Mouse (Mus musculus): ENCODE data around the gene Parvb.

Gene Parvb

DNA sequence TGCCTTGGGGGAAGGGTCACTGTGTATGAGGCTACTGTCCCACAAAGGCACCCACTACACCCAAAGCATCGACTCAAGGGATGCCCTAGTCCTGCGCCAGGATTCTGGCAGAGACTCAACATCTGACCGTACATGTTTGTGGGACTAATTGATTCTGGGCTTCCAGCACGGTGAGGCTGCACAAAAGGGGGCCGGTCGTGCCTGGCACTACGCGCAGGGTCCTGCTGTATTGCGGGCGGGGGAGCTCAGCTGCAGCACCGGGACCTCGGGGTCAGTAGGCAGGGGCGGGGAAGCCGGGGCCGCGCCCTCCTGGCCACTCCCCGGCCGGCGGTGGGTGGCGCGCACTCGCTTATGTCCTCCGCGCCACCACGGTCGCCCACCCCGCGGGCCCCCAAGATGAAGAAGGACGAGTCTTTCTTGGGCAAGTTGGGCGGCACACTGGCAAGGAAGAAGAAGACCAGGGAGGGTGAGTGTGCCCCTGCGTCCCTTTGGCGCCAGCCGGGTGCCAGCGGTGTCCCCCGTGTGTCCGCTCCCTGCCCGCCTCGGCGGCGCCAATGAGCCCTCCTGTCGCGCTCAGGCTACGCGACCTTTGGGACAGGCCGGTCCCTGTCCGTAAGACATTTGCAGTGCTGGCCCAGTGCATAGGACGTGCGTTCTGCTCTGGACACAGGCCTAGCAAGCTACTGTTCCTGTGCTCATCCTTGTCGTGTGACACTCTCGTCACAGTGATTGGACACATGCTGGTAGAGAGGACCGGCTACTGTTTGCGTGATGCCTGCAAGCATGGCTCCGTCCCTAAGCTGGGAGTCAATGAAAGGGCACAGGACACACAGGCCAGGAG lies at the start of gene Parvb:
Gene Parvb, plus strand, starts transcription at position 323 of the 841 bp plus-strand sequence.
- DNase-seq (ENCODE audit: low read depth), result no peak

DNA sequence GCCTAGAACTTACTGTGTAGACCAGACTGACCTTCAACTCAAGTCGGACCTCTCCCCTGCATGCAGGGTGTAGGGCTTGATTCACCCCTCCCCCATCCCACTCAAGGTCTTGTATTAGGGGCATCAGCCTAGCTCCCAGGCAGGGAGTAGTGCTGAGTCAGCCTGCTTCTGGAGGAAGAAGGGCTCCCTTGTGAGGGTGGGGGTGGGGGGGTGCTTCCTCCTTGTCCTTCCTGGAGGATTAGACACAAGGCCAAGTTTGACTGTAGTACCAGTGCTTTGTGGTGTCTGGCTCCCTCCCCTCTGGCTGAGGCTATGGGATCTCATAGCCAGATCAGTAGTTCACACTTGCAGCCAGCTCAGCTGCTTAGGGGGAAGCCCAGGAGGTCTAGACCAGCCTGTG lies 47.9 kb upstream of the Parvb start:
- no peak for DNase-seq (ENCODE audit: low read depth)

DNA sequence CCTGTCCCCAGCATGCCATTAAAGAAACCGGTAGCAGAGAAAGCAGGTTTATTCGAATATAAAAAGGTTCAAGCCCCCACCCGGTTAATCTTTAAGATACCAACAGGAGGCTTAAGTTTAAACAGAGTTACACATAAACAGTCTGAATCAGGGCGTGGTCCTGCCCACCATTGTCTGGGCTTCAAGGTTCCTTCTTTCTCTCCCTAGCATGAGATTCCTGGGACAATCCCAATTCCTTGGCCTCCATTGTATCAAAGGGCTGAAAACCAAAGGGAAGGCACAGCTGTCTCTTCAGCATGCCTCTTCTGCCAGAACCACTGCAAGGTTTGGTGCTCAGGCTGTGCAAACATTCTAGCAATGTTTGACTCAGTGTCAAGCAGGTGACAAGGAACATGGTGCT lies 45.6 kb upstream of the Parvb start:
- no peak for DNase-seq (ENCODE audit: low read depth)

DNA sequence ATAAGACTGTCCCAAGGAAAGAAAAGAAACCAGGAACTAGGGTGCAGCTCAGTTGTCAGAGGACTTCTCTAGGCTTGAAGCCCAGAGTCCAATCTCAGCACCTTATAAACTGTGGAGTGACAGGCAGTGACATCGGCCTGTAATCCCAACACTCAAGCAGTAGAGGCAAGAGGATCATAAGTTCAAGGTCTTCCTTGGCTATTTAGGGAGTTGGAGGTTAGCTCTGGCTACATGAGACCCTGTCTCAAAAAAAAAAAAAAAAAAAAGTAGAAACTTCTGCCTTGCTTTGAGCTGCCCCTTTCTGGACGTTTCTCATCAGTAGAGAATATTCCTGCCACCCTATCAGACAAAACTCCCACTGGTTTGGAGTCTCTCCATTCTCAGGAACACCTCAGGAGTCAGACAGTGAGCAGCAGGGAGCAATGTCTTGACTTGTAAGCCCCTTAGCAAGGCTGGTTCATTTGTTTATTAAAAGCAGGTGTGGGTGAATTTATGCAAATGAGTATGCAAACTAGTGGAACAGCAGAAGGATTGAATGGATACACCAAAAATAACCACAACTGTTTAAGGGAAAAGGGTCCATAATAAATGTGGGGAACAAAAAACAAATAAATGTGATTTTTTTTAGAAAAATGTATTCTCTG lies 42.8 kb upstream of the Parvb start:
- DNase-seq (ENCODE audit: low read depth), result no peak

DNA sequence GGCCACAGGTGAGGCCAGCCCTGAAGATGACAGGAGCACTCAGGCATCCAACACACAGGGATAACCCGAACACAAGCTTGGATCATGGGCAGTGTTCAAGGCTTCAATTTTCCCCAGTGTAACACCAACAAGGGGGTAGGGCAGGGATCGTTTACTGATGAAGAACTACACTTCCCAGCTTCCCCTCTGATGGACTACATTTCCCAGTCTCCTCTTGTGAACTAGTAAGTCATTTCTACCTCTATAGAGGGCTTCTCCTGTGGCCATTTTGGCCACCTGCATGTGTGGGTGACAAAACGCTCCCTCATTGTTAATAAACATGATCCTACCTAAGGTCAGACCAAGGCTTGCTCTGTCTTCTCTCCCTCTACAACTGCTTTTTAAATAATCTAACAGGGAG lies 42.0 kb upstream of the Parvb start:
- peak; percentile 18 for DNase-seq (ENCODE audit: low read depth)

DNA sequence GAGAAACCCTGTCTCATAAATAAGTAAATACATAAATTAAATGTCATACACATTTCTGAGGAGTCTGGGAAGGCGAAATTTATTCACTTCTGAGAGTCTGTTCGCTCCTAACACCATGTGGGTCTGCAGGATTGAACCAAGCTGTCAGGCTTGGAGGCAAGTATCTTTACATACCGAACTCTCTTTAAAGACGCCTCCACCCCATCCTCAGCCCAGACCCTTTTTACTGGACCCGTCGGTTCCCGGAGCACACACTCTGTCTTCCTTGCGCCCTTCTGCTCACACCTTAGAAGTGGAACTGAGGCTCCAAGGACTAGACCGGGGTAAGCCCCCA lies 40.2 kb upstream of the Parvb start:
- DNase-seq (ENCODE audit: low read depth), result no peak

DNA sequence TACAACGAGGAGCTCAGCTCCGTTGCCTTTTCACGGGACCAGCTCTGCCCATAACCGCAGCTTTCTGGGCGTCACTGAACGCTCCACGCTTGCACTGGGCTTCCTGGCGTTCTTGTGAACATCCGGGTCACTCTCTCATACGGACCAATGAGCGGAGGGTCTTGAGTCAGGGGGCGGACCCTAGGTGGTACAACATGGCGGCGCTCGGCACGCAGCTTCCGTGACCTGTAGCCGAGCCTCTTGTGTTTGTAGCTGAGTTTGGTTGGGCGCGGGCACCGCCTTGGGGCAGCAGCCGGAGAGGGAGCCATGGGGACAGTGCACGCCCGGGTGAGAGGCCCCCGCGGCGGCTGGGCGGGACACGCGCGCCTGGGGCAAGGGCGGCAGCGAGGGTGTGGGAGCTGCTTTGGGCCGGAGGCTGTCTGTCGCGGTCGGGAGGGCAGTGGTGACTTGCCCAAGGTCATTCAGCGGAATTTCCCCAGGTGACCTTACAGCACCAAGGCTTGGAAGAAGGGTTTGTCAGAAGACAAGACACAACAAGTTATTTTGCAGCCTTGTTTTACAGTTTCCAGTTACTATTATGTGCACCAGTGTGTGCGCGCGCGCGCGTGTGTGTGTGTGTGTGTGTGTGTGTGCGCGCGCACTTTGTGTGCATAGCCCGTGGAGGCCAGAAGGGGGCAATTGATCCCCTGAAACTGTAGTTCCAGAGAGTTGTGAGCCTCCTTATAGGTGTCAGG lies 39.6 kb upstream of the Parvb start, which contains the start of gene Samm50:
Gene Samm50, plus strand, starts transcription at position 184 of the 734 bp plus-strand sequence.
- peak; percentile 97 for DNase-seq (ENCODE audit: low read depth)

DNA sequence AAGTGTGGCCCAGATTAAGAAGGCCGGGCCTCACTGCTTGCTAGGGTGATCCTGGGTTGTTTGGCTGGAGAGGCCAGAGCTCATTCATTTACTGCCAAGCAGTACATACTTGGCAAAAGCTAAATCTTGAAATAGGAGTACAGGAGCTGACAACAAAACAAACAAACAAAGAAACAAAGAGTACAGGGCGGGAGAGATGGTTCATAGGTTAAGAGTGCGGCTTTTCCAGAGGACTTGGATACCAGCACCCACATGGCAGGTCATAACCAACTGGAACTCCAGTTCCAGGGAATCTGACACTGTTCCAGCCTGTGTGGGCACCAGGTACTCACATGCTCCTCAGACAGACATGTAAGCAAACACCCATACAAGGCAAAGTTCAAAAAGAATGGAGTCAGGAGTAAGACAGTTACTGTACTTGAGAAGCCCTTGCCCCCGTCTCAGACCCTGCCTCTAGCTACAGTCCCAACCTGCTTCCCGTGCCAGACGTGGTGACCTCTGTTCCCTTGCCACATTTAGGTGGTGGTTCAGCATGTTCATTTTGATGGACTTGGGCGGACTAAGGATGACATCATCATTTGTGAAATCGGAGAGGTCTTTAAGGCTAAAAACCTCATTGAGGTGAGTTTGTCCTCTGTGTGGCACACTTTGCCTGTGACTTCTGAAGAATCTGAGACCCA lies 35.2 kb upstream of the Parvb start:
- DNase-seq (ENCODE audit: low read depth), result no peak

DNA sequence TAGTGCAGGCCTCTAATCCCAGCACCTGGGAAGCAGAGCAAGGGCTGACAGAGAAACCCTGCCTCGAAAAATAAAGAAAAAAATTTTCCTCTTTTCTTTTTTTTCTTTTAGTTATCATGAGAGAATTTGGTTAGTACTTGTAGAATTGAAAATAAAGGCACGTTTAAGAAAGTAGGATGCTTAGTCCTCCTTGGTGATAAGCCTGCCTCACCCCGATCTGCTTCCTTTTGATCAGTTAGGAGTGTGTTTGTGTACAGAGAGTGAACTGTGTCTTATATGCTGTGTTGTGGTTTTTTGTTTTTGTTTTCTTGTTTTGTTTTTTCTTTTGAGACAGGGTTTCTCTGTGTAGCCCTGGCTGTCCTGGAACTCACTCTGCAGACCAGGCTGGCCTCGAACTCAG lies 24.5 kb upstream of the Parvb start:
- no peak for DNase-seq (ENCODE audit: low read depth)

DNA sequence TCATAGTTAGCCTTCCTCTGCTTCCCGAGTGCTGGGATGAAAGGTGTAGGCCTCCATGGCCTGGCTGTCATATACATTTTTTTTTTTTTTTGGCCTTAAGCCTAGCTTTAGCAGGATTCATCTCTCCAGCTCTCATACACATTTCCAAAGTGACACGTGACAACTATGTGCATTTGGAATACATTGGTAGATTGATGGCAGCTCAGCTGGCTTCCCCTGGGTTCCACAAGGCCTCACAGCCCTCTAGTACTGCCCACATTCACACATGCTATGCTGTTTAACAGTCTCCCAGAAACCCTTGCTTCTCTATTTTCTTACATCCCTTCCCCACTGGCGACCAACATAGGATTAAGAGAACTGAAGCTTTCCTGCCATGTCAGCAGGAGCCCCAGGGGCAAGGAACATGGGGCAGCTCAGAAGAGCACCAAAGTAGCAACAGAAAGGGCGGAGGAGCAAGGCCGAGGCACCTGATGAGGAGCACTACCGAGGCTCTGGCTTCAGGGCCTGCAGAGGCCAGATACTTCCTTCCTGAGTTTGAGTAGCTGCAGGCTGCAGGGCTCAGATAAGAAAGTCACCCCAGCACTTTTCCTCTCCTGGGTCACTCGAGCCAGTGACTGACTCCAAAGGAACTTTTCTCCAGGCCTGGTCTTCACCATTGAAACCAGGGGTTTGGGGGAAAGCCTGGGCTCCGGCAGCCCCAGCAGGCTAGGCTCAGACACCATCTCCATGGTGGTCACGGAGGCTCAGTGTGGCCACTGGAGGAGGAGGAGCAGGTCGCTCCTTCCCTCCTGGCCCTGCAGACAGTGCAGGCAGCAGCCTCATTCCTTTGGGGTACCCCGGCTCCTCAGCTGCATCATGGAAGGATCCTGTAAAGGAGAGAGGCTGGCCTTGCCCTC lies 22.1 kb upstream of the Parvb start:
- DNase-seq (ENCODE audit: low read depth), result no peak

DNA sequence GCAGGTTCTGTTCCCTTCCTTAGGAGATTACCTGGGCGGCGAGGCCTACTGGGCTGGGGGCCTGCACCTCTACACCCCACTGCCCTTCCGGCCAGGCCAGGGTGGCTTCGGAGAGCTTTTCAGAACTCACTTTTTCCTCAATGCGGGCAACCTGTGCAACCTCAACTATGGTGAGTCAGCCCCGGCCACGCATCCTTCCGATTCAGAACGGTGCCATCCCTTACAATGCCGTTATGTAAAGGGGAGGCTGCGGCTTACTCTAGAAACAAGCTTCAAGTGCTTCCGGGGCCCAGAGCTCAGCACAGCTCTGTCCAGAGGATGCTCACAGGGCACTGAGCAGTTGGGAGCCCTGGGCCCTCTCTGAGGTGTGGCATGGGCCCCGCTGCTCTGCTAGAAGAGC lies 21.4 kb upstream of the Parvb start:
- no peak for DNase-seq (ENCODE audit: low read depth)

DNA sequence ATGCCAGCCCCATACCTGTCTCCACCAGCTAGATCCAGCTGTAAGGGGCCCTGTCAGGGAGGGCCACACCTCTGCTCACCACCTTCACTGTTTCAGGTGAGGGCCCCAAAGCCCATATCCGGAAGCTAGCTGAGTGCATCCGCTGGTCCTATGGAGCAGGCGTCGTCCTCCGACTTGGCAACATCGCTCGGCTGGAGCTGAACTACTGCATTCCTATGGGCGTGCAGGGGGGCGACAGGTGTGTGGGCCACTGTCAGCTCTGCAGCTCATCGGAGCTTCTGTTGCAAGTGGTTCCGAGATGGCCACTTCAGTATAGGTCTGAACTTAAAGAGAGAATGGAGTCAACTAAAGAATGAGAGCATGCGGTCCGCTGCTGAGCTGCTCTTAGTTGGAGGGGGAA lies 20.9 kb upstream of the Parvb start:
- no peak for DNase-seq (ENCODE audit: low read depth)

DNA sequence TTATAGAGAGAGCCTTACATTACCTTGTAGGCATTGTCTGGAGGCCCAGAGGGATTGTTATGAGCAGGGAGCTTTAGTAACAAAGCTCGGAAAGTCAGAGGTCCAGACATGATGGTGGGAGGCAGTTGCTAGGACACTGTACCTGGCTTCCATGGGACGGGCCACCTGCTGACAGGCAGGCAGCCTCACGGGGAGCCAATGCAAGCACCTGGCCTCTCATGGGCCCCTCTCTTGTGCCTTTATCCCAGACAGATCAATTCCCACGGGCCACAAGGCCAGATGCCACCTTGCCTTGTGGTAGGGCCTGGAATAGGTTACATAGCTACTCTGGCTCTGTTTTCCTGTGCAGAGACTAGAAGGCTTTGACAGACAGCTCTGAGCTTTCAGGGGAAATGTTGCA lies 20.3 kb upstream of the Parvb start:
- no peak for DNase-seq (ENCODE audit: low read depth)

DNA sequence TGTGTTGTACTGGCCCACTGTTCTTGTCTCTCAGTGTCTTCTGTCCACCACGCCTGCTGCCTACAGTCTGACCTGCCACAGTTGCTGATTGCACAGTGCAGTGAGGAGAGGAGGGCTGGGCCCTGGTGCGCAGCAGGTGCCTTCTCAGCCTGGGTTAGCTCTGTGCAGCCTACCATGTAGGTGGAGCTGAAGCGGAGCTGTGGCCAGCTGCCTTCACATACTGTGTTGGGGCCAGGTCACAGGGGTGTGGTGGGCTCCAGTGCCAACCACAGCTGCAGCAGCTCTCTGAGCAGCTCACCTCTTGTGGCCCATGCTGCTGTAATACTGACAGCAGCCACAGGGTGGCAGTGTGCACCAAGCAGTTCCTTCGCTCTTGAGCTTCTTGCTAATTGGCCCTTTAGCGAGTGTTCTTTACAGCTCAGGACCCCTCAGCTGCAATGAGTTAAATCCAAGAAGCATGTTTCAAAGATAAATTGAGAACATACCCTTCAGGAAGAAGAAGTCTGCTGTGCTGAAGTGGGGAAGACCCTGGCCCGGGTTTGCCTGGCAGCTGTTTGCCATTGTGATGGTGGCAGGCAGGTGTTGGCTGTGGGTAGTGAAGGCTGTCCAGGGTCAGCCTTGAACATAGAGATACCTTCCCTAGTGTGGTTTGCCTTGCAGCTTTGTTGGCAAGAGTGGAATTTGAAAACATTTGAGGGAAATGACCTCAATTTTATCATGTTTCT lies 19.6 kb upstream of the Parvb start:
- DNase-seq (ENCODE audit: low read depth), result peak; percentile 79

DNA sequence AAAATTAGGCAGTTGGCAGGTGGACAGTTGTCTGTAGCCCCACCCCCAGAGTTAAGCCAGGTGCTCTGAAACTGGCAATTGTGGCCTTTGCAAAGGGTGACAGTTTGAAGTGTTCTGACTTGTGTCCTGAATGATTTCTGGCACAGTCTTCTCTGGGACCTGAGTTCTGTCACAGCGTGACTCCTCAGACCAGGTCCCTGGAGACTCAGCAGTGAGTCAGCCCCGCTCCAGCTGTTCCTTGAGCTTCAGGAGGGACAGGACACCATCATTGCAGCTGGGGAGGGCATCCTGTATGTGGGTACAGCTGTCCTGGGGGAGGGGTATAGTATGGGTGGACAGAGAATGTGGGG lies 19.1 kb upstream of the Parvb start:
- no peak for DNase-seq (ENCODE audit: low read depth)

DNA sequence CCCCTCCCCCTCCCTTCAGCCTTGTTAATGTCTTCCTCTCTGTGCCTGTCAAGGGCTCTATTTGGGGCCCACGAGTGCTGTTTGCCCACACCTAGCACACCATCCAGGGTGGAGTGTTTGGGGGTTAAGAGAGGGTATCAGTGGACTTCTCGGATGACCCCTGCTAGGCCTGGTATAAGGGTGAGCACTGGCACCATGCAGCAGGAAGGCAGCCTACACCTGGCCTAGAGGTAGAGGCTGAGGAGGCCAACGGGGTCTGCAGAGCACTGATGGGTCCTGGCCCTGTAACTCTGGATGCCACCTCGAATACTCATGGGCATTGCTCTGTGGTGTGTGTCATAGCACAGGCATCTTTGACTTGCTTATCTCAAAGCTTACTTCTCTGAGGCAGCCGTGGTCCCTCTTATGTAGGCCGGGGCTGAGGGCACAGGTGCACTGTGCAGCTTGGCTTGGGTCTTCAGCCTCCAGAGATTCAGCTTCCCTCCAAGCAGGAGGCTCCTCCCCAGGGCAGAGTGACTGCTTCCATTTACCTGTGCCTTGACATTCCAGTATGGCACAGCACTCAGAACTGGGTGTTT lies 18.6 kb upstream of the Parvb start:
- DNase-seq (ENCODE audit: low read depth), result no peak

DNA sequence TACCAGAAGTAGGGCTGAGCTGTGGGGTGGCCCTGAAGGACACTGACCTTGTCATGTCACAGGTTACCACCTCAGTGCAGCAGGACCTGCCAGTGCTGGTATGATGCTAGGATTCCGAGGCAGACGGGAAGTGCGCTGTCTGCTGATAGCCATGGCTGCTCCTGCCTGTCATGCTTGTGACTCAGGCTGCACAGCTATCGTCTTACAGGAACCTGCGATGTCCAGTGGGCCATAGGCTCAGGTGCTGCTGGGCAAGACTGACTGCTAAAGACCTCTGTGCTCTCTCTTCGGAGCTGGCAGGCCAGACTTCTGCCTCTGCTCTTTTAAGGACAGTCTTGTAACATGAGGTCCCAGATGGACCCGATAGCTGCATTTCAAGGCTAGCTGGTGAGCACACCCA lies 17.4 kb upstream of the Parvb start:
- no peak for DNase-seq (ENCODE audit: low read depth)

DNA sequence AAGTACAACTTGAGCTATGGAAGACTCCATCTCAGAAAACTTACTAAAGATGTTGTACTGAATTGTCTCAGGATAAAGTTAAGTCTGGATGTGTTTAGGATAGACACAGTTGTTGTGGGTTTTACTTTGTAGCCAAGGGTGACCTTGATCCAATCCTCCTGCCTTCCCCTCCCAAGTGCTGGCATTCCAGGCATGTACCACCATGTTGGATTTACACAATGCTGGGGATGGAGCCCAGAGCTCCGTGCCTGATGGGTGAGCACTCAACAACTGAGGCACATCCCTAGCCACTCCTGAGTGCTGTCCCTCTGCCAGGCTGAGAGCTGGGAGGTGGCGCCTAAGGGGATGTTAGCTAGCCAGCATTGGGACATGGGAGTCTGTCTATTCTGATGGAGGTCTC lies 16.6 kb upstream of the Parvb start:
- no peak for DNase-seq (ENCODE audit: low read depth)

DNA sequence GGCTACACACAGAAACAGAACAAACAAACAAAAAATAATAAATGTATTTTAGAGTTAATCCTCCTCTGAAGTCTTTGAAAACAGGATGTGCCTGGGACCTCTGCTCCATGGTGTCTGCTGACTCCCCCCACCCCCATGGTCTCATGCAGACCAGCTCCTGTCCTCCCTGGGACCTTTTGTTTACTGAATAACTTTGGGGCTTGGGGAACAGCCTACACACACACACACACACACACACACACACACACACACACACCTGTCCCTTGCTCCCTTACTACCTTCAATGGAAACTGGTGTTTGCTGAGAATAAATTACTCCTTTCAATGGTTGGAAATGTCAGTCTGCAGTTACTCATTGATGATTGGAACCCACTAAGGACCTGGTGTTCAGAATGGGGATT lies 15.8 kb upstream of the Parvb start:
- no peak for DNase-seq (ENCODE audit: low read depth)

DNA sequence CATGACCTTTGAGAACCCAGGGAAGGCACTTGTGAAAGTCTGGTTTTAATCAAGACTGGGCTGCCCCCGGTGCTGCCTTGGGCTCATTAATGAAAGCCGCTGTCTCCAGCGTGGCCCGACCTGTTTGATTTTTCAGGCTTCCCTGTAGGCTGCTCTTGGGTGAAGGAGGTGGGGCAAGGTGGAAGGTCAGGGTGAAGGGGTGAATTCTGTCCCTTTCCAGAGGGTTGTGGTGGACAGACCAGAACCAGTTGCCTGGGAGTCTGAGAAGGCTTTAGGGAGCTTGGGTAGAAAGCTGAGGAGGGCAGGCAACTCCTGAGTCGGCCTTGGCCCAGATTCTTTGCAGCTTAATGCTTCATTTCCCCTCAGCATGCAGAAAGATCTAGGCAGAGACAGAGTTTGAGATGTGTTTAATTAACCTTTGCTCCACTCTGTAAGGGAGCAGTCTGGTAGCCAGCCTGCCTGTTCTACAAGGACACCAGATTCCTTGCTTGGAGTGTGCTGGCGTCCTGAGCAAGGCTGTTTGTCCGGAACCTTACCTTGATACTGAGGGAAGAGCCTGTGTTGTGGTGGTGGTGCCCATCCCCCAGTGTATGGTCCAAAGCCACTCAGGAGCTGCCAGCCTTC lies 15.3 kb upstream of the Parvb start:
- no peak for DNase-seq (ENCODE audit: low read depth)
